ENCODE assay signal across 15 mouse cellular contexts in the genomic region with DNA sequence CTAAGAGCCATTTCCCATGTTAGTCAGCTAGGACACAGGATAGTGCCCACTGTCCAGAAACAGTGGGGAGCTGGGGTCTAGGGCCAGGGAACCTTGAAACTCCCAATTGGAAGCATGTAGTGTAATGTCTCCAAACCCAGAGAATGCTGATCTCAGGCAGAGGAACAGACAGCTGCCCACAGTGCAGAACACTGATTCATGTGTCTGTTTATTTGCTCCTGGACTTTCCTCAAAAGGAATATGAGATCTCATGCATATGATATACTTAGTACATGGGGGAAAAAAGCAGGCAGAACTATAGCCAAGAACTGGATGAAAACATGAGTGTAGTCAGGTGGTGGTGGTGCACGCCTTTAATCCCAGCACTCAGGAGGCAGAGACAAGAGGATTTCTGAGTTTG.
"Had no signal": no experiment of that assay in that cellular context is flagged by ENCODE, and none has a peak within 500 bp of the region (broad histone marks: within the 10 kb centered on the region; RNA-seq: fewer than 3 reads in every experiment).

No protein-coding gene starts in this region.

- DNase-seq: retina, postnatal 1 day; right cerebral cortex, adult 18-20 months; right cerebral cortex, postnatal 14 days; right cerebral cortex, postnatal 25 days; right cerebral cortex, postnatal 4 days; spleen, adult 18-20 months; thymus, adult 18-20 months; thymus, adult 2 months; thymus, postnatal 14 days; thymus, postnatal 25 days; thymus, postnatal 36 days; thymus, postnatal 4 days had no signal

- H3K36me3 ChIP-seq: neural tube, embryonic 15.5 days; stomach, embryonic 15.5 days had no signal

- H3K4me2 ChIP-seq: neural tube, embryonic 15.5 days; stomach, embryonic 15.5 days had no signal

- H3K27me3 ChIP-seq: neural tube, embryonic 15.5 days; stomach, embryonic 15.5 days had no signal

- H3K9me3 ChIP-seq: neural tube, embryonic 15.5 days; stomach, embryonic 15.5 days had no signal

- H3K4me3 ChIP-seq: neural tube, embryonic 15.5 days; stomach, embryonic 15.5 days had no signal

- H3K27ac ChIP-seq: neural tube, embryonic 15.5 days; stomach, embryonic 15.5 days; stomach, postnatal 0 days had no signal

- H3K4me1 ChIP-seq: stomach, embryonic 15.5 days had no signal

- H3K9ac ChIP-seq: neural tube, embryonic 15.5 days; stomach, embryonic 15.5 days had no signal
